Mouse (Mus musculus) mouse embryonic stem cell (cell line): ENCODE data around the gene Asxl1.

Source experiments
- in situ Hi-C, 2 experiments: fragments of 300-500 bp; cut with MboI; formaldehyde crosslinking; loops; 1 replicate in 1 of 2; 3 replicates in 1 of 2; pipeline ENCODE4 v1.14.3; 2019 to 2020; ENCODE audit warnings: low sequenced_read_pairs in 2 of 2, low pct_unique_long_range_greater_than_20kb in 1 of 2, mixed read lengths in 1 of 2; ENCODE audit not compliant: unreplicated experiment in 1 of 2

Asxl1 gene

DNA sequence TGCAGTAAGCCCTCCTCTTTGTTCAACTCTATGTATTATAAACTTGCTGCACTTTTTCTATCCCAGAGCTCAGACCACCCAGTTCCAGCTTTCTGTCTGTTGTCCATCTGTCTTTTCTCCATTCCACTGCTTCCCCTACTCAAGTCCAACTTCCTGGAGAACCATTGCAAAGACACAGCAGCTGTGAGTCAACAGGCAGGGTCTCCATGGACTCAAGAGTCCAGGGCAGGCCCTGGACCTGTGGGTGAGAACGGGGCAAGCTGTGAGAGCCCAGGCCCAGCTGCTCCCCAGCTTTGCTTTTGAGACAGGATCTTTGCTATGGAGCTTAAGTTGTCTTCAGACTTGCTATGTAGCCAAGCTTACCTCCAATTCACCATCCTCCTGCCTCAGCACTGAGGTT lies 84.9 kb downstream of the Asxl1 start:
- in situ Hi-C loops, result no loop called here

GRCm38 (mm10) chr2:153432492-153432891 lies 86.9 kb downstream of the Asxl1 start:
- in situ Hi-C loops, result no loop called here

- in situ Hi-C loops, result no loop called here
Measured at GRCm38 (mm10) chr2:153433859-153434258, 88.2 kb downstream of the Asxl1 start.

DNA sequence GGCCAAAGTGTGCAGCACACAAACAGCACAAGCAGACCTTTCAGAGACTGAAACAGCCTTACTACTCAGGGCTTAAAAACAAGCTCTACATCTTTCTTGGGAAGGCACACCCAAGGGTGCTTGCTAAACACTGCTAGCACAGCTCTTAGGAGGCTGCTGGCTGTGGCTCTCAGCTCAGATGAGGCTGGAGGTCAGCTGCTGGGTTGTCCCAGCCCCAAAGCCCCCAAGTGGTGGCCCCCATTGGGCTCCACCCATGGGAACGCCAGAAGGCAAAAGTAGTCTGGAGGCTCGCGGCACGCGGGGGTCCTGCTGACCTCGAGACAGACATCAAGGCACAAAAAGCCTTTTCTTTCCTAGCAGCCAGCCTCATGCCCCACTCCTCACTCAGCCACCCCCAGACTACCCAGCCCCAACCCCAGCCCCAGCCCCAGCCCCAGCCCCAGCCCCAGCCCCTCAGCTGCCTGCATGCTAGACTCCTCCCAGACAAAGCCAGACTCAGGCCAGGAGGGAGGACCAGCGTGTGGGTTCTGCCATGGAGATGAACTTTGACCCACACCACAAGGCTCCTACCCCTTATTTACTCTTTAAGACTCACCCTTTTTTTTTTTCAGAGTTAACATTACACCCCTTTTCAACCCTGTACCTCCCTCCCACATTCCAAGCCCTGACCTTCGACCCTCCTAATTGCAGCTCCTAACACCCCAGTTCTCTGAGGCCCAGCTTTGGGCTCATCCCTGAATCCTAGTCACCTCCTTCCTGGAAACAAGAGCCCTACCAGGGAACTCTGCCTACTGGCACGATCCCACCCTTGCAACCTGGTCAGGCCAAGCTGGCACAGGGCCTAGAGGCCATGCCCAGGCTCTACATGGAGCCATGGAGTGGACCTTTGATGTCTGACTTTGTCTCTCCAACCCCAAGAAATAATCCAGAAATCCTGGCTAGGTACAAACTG lies 89.5 kb downstream of the Asxl1 start:
- in situ Hi-C loops, result no loop called here

DNA sequence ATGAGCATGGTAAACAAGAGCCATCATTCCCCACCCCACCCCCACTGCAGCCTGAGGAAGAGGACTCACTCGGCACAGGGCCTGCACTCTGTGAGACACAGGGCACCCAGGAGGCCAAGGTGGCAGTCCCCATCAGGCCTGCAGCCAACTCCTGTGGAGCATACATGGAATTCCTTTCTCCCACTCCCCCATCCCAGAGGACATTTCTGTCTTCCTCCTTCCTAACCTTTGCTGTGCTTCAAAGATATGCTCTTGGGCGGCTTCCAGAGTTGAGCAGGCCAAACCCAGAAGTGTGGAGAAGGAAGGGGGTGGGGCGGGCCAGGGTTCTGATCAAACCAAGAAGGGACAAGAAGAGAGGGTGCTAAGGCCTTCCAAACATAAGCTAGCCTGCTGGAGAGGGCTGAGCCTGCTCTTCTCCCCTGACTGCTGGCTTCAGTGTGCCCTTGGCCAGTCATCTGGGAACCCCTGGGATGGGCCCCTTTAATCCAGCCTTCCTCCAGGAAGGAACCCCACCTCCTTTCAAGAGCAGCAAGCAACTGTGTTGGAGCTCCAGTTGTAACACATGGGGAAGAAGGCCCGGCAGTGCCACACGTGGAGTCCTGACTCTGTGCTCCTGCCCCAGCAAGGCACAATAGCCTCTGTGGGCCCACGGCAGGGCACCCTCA lies 91.1 kb downstream of the Asxl1 start:
- in situ Hi-C loops, result no loop called here

DNA sequence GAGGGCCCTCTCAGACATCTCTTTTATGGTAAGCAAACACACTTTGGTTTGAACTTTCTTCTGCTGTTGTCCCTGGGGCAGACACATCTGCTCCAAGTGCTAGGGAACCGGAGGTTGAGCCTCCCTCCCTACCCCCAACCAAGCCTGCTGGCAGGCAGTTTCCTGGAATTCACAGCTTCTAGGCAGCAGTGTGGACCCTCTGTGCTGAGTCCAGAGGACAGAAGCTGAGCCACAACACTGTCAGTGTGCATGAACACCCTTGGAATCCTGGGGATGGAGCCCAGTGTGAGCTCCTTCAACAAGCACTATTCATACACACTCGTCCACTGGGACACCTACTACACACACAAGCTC lies 91.7 kb downstream of the Asxl1 start:
- in situ Hi-C loops, result no loop called here

- in situ Hi-C loops, result no loop called here
Measured at GRCm38 (mm10) chr2:153440755-153441154, 95.1 kb downstream of the Asxl1 start.

DNA sequence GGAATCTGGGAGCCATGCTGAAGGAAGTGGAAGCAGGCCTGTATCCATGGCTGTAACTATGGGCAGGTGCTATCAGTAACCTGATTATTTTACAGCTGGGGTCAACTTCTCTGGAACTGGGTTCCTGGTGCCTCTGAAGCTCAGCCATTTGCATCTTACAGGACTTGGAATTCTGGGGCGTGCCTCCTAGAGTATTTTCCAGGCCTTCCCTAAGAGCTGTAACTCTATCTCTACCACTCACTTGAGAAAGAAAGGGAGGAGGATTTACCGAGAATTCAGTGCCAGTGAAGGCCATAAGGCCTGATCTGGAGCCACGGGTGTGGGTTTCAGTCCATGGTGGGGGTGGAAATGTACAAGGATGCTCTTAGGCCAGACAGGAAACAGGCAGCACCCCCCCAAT lies 95.6 kb downstream of the Asxl1 start:
- in situ Hi-C loops, result no loop called here

- in situ Hi-C loops, result no loop called here
Measured at GRCm38 (mm10) chr2:153442720-153443119, 97.1 kb downstream of the Asxl1 start.

- in situ Hi-C loops, result no loop called here
Measured at GRCm38 (mm10) chr2:153443434-153444240, 98.0 kb downstream of the Asxl1 start.

DNA sequence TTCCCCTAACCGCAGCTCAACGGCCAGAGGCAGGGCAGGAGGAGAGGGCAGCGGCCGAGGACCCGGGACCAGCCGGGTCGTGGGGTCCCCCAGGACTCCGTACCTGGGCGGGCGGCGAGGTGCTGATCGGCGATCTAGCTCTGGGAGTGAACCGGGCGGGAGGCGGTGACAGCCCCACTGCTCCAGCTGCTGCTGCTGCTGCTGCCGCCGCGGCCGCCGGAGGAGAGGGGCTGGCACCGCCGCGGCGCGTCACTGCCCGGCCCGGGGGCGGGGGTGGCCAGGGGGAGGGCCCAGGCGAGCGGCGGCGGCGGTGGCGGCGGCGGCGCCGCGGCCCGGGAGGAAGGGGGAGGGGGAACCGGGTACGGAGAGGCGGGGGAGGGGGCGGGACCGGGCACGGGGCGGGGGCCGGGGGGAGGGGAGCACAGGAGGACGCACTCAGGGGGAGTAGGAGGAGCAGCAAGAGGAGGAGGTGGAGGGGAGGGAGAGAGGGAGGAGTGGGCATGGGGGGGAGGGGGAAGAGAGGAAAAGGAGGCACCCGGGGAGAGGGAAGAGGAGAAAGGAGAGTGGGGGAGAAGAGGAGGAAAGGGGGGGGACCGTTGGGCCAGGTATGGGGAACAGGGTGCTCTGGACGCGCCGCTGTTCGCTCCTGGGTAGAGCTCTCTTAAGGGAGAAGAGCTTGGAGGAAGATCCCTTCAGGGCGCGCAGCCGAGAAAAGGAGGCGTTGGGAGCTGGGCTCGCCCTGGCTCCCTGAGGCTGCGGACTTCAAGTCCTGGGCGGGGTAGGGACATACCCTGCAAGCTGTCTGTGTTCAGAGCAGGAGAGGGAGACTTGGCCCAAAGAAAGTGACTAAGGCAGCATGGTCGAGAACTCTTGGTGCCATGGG lies 98.9 kb downstream of the Asxl1 start:
- in situ Hi-C loops, result no loop called here

DNA sequence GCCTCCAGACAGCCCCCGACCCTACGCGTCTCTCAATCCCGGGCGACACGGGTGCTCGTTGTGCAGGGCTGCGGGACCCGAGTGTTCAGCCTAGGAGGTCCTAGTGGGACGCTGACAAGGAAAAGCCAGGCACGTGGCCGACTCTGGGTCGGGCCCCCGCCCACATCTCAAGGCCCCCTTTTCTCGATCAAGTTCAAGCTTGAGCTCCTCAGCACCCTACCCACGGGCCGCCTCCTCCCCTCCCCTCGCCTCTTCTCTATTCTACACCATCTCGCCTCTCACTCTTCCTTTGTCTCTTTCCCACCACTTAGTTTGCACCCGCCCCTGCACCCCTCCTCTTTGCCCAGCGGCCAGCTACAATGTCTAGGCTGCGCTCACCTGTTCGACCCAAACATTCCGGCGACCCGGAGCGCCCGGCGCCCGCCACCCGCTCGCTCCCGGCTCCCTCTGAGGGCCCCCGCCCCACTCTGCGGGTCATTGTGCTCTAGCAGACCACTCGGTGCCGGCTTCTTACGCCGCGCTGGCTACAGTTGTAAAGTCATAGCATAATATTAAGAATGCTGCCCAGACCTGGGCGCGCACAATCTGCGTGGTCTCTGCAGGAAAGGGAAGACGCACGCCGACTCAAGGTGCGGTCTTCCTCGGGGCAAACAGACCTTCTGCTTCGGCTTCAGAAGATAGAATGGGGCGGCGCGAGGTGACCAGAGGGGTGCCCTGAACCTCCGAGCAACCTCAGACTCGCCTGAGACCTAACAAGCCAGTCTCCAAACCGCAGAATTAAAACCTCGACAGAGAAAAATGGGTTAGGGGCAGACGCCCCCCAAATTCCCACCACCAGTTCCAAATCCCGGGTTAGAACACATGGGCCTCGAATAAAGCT lies 99.7 kb downstream of the Asxl1 start:
- in situ Hi-C loops, result no loop called here

- in situ Hi-C loops, result no loop called here
Measured at GRCm38 (mm10) chr2:153446017-153446408, 100.4 kb downstream of the Asxl1 start.

DNA sequence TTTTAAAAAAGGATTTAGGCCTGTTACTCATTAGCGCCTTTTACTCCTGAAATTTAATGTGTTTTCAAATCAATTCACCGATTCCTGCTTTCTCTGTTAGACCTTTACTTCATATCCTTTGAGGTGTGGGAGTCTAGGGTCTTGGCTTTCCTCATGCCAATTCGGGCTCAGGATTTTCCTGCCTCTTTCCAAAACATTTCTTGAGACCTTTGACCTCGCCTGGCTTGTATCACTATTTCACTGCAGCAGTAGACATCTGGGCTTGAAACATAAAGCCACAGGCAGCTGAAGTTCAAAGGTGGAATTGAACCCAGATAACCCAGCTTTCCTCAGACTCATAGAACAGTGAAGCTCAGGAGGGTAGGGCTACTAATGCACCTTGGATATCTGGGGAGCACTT lies 100.8 kb downstream of the Asxl1 start:
- in situ Hi-C loops, result no loop called here

DNA sequence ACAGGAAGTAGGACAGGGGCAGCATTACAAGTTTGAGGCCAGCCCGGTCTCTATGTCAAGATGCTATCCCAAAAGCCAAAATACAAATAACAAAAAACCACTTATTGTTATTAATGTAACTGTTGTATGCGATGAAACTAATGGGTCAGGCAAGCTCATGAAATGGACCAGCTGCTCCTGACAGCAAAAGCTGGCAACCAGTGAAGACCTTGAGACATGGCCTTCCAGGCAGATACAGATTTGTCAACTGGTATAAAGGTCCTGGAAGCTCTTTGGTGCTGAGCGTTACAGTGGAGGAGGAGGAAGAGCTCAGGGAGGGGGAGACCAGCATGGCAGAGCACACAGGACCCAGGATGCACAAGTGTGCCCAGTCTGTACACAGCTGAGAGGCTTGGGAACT lies 102.1 kb downstream of the Asxl1 start:
- in situ Hi-C loops, result no loop called here

DNA sequence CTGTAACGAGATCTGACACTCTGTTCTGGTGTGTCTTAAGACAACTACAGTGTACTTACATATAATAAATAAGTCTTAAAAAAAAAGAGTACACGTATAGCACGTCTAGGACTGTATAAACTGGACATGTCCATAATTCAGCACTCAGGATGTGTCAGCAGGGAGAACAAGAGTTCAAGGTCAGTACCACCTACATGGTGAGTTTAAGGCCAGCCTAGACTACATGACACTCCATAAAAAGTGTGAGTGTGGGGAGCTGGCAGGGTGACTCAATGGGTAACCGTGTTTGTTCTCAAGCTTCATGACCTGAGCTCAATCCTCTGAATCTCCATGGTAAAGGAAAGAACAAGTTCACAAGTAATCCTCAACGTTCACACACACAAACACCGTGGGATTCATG lies 102.9 kb downstream of the Asxl1 start:
- in situ Hi-C loops, result no loop called here
